Mouse (Mus musculus) layer of hippocampus, postnatal 25 days (tissue): Measurements from ENCODE around the gene Sdccag8. TPM values are rescaled to one million over a fixed set of nuclear protein-coding genes. Genes with fewer than 3 reads are reported as not detected.

Experiments
- DNase-seq, 2 experiments: peaks; one replicate each; pipeline ENCODE4 v3.0.0; 2022; ENCODE audit warnings: mixed read lengths in 2 of 2, low spot score in 1 of 2; ENCODE audit errors: extremely low spot score in 1 of 2
- total RNA-seq, 2 experiments: library from RNA; stranded (reverse); gene quantifications; 2 replicates each; pipeline ENCODE4 v1.2.3; 2021

Sdccag8 gene
- total RNA-seq, 2 experiments from 2014 or later = 11.8 to 17.0 TPM

GRCm38 (mm10) chr1:176980140-176980539, 165.7 kb downstream of the Sdccag8 start:
- DNase-seq = no peak

- DNase-seq = no peak
These were observed 166.4 kb downstream of the Sdccag8 start for GRCm38 (mm10) chr1:176980801-176981400.

GRCm38 (mm10) chr1:176981511-176981910, 167.1 kb downstream of the Sdccag8 start:
- no peak for DNase-seq

- no peak for DNase-seq
These were observed 168.2 kb downstream of the Sdccag8 start for GRCm38 (mm10) chr1:176982671-176983070.

- no peak for DNase-seq
These were observed 171.2 kb downstream of the Sdccag8 start for GRCm38 (mm10) chr1:176985691-176986090.

- no peak for DNase-seq
These were observed 171.8 kb downstream of the Sdccag8 start for GRCm38 (mm10) chr1:176986275-176986674.

GRCm38 (mm10) chr1:176986990-176987740, 172.7 kb downstream of the Sdccag8 start:
- no peak for DNase-seq

- no peak for DNase-seq
These were observed 177.0 kb downstream of the Sdccag8 start for GRCm38 (mm10) chr1:176991473-176991872.

- DNase-seq = no peak
These were observed 178.1 kb downstream of the Sdccag8 start for GRCm38 (mm10) chr1:176992517-176992916.

- no peak for DNase-seq
These were observed 178.9 kb downstream of the Sdccag8 start for GRCm38 (mm10) chr1:176993141-176994010.

- DNase-seq = no peak
These were observed 179.6 kb downstream of the Sdccag8 start for GRCm38 (mm10) chr1:176994087-176994486.

GRCm38 (mm10) chr1:176994707-176995418, 180.4 kb downstream of the Sdccag8 start:
- no peak for DNase-seq

GRCm38 (mm10) chr1:176995419-176995775, 180.9 kb downstream of the Sdccag8 start:
- DNase-seq = no peak

- no peak for DNase-seq
These were observed 181.7 kb downstream of the Sdccag8 start for GRCm38 (mm10) chr1:176996166-176996565.

GRCm38 (mm10) chr1:176996630-176997201, 182.3 kb downstream of the Sdccag8 start:
- DNase-seq = peak in 1 of 2 experiments; percentile 55

GRCm38 (mm10) chr1:176997254-176997653, 182.8 kb downstream of the Sdccag8 start:
- DNase-seq = no peak

GRCm38 (mm10) chr1:176997711-176998689, 183.5 kb downstream of the Sdccag8 start:
- DNase-seq = no peak

- DNase-seq = peak in 1 of 2 experiments; percentile 38
These were observed 184.6 kb downstream of the Sdccag8 start for GRCm38 (mm10) chr1:176999011-176999410.

GRCm38 (mm10) chr1:177002951-177003350, 188.5 kb downstream of the Sdccag8 start:
- DNase-seq = no peak
